In the genomic region with DNA sequence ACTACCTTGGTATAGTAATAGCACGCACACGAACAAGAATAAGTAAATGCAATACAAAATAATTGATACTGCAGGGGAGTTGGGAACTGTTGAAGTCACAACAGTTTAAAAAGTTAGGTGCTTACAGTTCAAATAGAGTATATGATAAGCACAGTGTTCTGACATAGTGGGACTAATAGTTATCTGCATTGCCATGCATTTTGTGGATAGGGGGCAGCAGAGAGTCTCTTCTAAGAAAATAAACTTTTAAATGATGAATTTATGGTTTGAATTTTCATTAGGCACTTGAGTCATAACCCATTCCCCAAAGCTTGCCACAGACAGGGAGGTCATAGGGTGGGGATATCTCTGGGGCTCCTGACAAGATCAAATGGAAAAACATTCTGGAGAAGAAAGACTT, we compare ENCODE assay signal across 17 mouse cellular contexts.
A peak's percentile ranks its signal among the peaks of the same experiment; 100 is the strongest.
DNase-seq lines count a peak whose midpoint lies in the region; TF ChIP-seq lines count a peak whose summit lies in the region.
"Had no signal": no experiment of that assay in that cellular context is flagged by ENCODE, and none has a peak within 500 bp of the region (broad histone marks: within the 10 kb centered on the region; RNA-seq: fewer than 3 reads in every experiment).

No protein-coding gene starts in this region.

- H3K4me3 ChIP-seq in layer of hippocampus, adult 2 months, result no peak overlapping the region
- H3K4me3 ChIP-seq: forebrain, embryonic 13.5 days; hindbrain, embryonic 15.5 days; limb, embryonic 12.5 days; neural tube, embryonic 15.5 days had no signal

- peak; percentile 65 for TF ChIP-seq CTCF in layer of hippocampus, adult 2 months (conservative IDR thresholded peaks at IDR 0.05)

- no peak overlapping the region for H3K27ac ChIP-seq in layer of hippocampus, adult 2 months
- H3K27ac ChIP-seq: forebrain, embryonic 13.5 days; hindbrain, embryonic 15.5 days; limb, embryonic 12.5 days; neural tube, embryonic 15.5 days had no signal

- peak; percentile 7 for DNase-seq in adrenal gland, postnatal 10 days
- no peak for DNase-seq in adrenal gland, adult 2 months
- no peak for DNase-seq in layer of hippocampus, adult 2 months (ENCODE audit: low spot score in 2 of 2)
- DNase-seq in layer of hippocampus, postnatal 10 days (ENCODE audit: low spot score in 2 of 2), result no peak
- peak; percentile 10 for DNase-seq in thymus, postnatal 4 days
- no peak for DNase-seq in thymus, postnatal 14 days
- no peak for DNase-seq in spleen, postnatal 10 days (ENCODE audit: low spot score in 2 of 2)
- DNase-seq in frontal cortex, postnatal 14 days (ENCODE audit: low spot score in 2 of 2), result no peak
- DNase-seq: B cell, adult 2 months; cerebellum, postnatal 25 days; heart, postnatal 14 days; kidney, adult 11 months; layer of hippocampus, postnatal 36 days had no signal

Comparison
In these comparisons a context has a peak if more than half of its experiments do, and no peak if none do; other contexts are left out.
1. DNase-seq: peak in adrenal gland, postnatal 10 days (single experiment) and thymus, postnatal 4 days (single experiment); none in adrenal gland, adult 2 months (single experiment), layer of hippocampus, adult 2 months (0 of 2), layer of hippocampus, postnatal 10 days (0 of 2), thymus, postnatal 14 days (single experiment), spleen, postnatal 10 days (0 of 2) and frontal cortex, postnatal 14 days (0 of 2).